Mouse (Mus musculus) liver, embryonic 14.5 days (tissue): Measurements from ENCODE around the gene Rpl4. TPM values are rescaled to one million over a fixed set of nuclear protein-coding genes. Genes with fewer than 3 reads are reported as not detected.

Experiments
- ATAC-seq: fragments of 200-750 bp; cut with Nextera tagmentation; 2 replicates; pipeline ENCODE4 v1.8.0; 2017; ENCODE audit warnings: moderate number of reproducible peaks, mild to moderate bottlenecking, moderate library complexity; ENCODE audit not compliant: insufficient read depth
- DNase-seq, 3 experiments: peaks; one replicate each; pipeline ENCODE4 v3.0.0-alpha.2; 2012 to 2013; ENCODE audit warnings: low read depth in 3 of 3, low spot score in 3 of 3
- H3K27ac ChIP-seq: fragments of 300-500 bp; sonication (generic); 2 replicates; pipeline ENCODE4 v1.5.1; 2014; ENCODE audit warnings: moderate library complexity, mild to moderate bottlenecking, control low read depth, inconsistent platforms
- H3K27me3 ChIP-seq: fragments of 300-500 bp; sonication (generic); 2 replicates; pipeline ENCODE4 v1.6.1; 2014; ENCODE audit warnings: mild to moderate bottlenecking, low read length, moderate library complexity; ENCODE audit not compliant: control insufficient read depth, insufficient read depth
- H3K36me3 ChIP-seq: fragments of 300-500 bp; sonication (generic); replicated peaks from 2 replicates; pipeline ENCODE4 v1.6.1; 2014; ENCODE audit warnings: low read depth; ENCODE audit not compliant: control insufficient read depth, insufficient read depth
- H3K4me1 ChIP-seq, 2 experiments: fragments of 200-500 bp in 1 of 2; fragments of 300-500 bp in 1 of 2; sonication (generic) in 1 of 2; replicated peaks; 2 replicates each; pipeline ENCODE4 v1.6.1; 2012 to 2014; ENCODE audit warnings: antibody characterized with exemption in 1 of 2, inconsistent platforms in 1 of 2, low read length in 1 of 2; ENCODE audit not compliant: control insufficient read depth in 2 of 2, insufficient read depth in 2 of 2
- H3K4me2 ChIP-seq: fragments of 300-500 bp; sonication (generic); 2 replicates; pipeline ENCODE4 v1.6.1; 2014; ENCODE audit warnings: low read depth, mild to moderate bottlenecking, control low read depth, moderate library complexity
- H3K4me3 ChIP-seq, 2 experiments: fragments of 200-500 bp in 1 of 2; fragments of 300-500 bp in 1 of 2; sonication (generic) in 1 of 2; 2 replicates each; pipeline ENCODE4 v1.5.1; 2012 to 2014; ENCODE audit warnings: low read depth in 2 of 2, low read length in 2 of 2, mild to moderate bottlenecking in 2 of 2, control low read depth in 1 of 2, inconsistent platforms in 1 of 2, moderate library complexity in 1 of 2; ENCODE audit not compliant: insufficient read depth in 1 of 2
- H3K9ac ChIP-seq: fragments of 300-500 bp; sonication (generic); replicated peaks from 2 replicates; pipeline ENCODE4 v1.6.1; 2014; ENCODE audit warnings: mild to moderate bottlenecking, control low read depth, moderate library complexity
- H3K9me3 ChIP-seq: fragments of 300-500 bp; sonication (generic); 2 replicates; pipeline ENCODE4 v1.6.1; 2016; ENCODE audit warnings: low read length, mixed read lengths; ENCODE audit not compliant: control insufficient read depth
- CTCF ChIP-seq: IDR thresholded peaks from 2 replicates; pipeline ENCODE4 v1.5.1; 2016; ENCODE audit warnings: antibody characterized with exemption, low read depth, control low read depth
- EP300 ChIP-seq: IDR thresholded peaks from 2 replicates; pipeline ENCODE4 v1.6.1; 2016; ENCODE audit warnings: antibody characterized with exemption, low read depth
- WGBS: fragments of 180-500 bp; shearing (Covaris S2); extraction: QIAGEN DNeasy Blood & Tissue Kit; methylation state at CpG from one replicate; pipeline ENCODE4 v1.1.7; 2014; ENCODE audit not compliant: insufficient replicate concordance; 5-methylcytosine and 5-hydroxymethylcytosine counted together
- polyA plus RNA-seq, 2 experiments: library from polyadenylated mRNA; depleted of rRNA in 1 of 2; stranded (reverse) in 1 of 2; unstranded in 1 of 2; fragments of >200 nt; fragmentation: Nextera tagmentation in 1 of 2; extraction: Ambion mirVana in 1 of 2; gene quantifications; 2 replicates each; pipeline versions ENCODE4 v1.2.1 to v1.2.3; 2012 to 2014

Gene Rpl4
- polyA plus RNA-seq, 2 experiments = 840 to 863 TPM

- Histone ChIP-seq H3K4me2 (no peak overlapping the region), H3K27me3 (no peaks in the 10 kb centered on the region), H3K4me3 (no peak overlapping the region), H3K4me1 (peaks cover 0 to 3% of the 10 kb centered on the region in 2 experiments; a peak in 1 of 4 replicates), H3K36me3 (no peaks in the 10 kb centered on the region; the same call in 1 of the 2 replicates), H3K9me3 (no peaks in the 10 kb centered on the region), H3K27ac (no peak overlapping the region), H3K9ac (no peak overlapping the region)
- ATAC-seq (no peak), DNase-seq (no peak)
- TF ChIP-seq CTCF (no peak), EP300 (no peak)
Observed at GRCm38 (mm10) chr9:64202331-64202730, 29.2 kb downstream of the Rpl4 start.

- ATAC-seq (no peak), DNase-seq (no peak)
- no peak for TF ChIP-seq CTCF
- TF ChIP-seq EP300 = no peak
- H3K27me3 ChIP-seq = no peaks in the 10 kb centered on the region
- peaks cover 0 to 3% of the 10 kb centered on the region in 2 experiments; a peak in 1 of 4 replicates for H3K4me1 ChIP-seq
- no peak overlapping the region for H3K4me3 ChIP-seq
- no peaks in the 10 kb centered on the region; the same call in 1 of the 2 replicates for H3K36me3 ChIP-seq
- H3K27ac ChIP-seq = no peak overlapping the region
- H3K4me2 ChIP-seq = no peak overlapping the region
- no peaks in the 10 kb centered on the region for H3K9me3 ChIP-seq
- no peak overlapping the region for H3K9ac ChIP-seq
Observed at GRCm38 (mm10) chr9:64202866-64203265, 29.7 kb downstream of the Rpl4 start.

- DNase-seq = no peak
- no peaks in the 10 kb centered on the region; the same call in 1 of the 2 replicates for H3K36me3 ChIP-seq
- H3K27me3 ChIP-seq = no peaks in the 10 kb centered on the region
- no peak overlapping the region for H3K4me3 ChIP-seq
- TF ChIP-seq EP300 = no peak
- H3K4me1 ChIP-seq = no peaks in the 10 kb centered on the region
- 81% methylated on average over 3 of the region's 3 CpGs for WGBS
- H3K4me2 ChIP-seq = no peak overlapping the region
- no peak for ATAC-seq
- no peaks in the 10 kb centered on the region for H3K9me3 ChIP-seq
- H3K9ac ChIP-seq = no peak overlapping the region
- H3K27ac ChIP-seq = no peak overlapping the region
Observed at GRCm38 (mm10) chr9:64207509-64208084, 34.4 kb downstream of the Rpl4 start.

GRCm38 (mm10) chr9:64214452-64214851 lies 41.3 kb downstream of the Rpl4 start:
- TF ChIP-seq CTCF = no peak
- TF ChIP-seq EP300 = no peak
- no peak overlapping the region for H3K4me3 ChIP-seq
- 77% methylated on average over 17 of the region's 17 CpGs for WGBS
- no peak overlapping the region for H3K27ac ChIP-seq
- ATAC-seq = no peak
- no peaks in the 10 kb centered on the region for H3K9me3 ChIP-seq
- no peak overlapping the region for H3K4me2 ChIP-seq
- H3K27me3 ChIP-seq = no peaks in the 10 kb centered on the region
- no peaks in the 10 kb centered on the region for H3K36me3 ChIP-seq
- H3K9ac ChIP-seq = no peak overlapping the region
- no peak for DNase-seq
- H3K4me1 ChIP-seq = peaks cover 0 to 6% of the 10 kb centered on the region in 2 experiments; a peak in 2 of 4 replicates

- Histone ChIP-seq H3K4me1 (peaks cover 0 to 6% of the 10 kb centered on the region in 2 experiments; a peak in 2 of 4 replicates), H3K27ac (no peak overlapping the region), H3K36me3 (no peaks in the 10 kb centered on the region), H3K27me3 (no peaks in the 10 kb centered on the region), H3K4me2 (no peak overlapping the region), H3K9ac (no peak overlapping the region), H3K9me3 (no peaks in the 10 kb centered on the region), H3K4me3 (no peak overlapping the region)
- WGBS = 23% methylated on average over 4 of the region's 4 CpGs
- no peak for DNase-seq
- ATAC-seq = no peak
- TF ChIP-seq EP300 = no peak
Observed at GRCm38 (mm10) chr9:64216090-64216489, 42.9 kb downstream of the Rpl4 start.
